Mouse (Mus musculus): ENCODE results near the gene Lclat1.
"Not testable (repeated sequence)": the region's sequence is repeated elsewhere in the genome, so short reads cannot be mapped to it uniquely, and the experiment has no call there.

Lclat1 gene

DNA sequence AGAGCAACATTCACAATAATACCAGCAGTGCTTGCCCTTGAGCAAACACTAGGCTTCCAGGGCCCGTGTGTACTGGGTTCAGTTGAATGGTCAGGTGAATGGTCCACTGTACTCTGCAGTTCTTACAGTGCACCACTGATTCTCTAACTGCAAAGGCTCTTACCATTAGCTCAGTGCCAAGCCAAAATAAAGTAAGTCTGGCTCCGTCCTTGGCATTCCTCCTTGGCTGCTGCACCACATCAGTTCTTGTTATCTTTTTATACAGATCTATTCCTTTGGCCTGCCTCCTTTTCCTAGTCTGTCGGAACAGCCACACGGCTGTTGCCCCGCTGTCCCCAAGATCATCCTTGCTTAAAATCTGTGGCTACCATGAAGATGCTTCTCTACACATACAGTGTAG is 130.7 kb downstream of the Lclat1 start:
- DNase-seq (ENCODE audit: low spot score), result no peak

- no peak for DNase-seq (ENCODE audit: low spot score)
These were observed 133.5 kb downstream of the Lclat1 start for GRCm38 (mm10) chr17:73241085-73241848.

DNA sequence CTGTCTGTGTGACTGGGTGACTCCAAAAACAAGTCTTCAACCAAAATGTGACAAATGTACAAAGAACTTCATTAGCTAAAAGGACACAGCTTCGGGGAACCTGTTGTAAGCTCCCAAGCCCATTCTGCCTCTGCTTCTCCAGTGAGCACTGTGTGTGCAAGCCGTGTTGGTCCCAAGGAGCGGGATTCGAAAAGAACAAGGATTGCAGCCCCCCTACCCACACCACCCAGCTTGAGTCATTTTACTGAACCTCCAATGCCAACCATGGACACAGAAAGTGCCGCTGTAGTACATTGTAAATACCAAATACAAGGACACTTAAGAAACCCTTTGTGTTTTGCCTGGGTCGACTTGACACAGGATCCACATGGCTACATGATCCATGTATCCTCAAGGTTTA is 135.9 kb downstream of the Lclat1 start:
- no peak for DNase-seq (ENCODE audit: low spot score)

DNA sequence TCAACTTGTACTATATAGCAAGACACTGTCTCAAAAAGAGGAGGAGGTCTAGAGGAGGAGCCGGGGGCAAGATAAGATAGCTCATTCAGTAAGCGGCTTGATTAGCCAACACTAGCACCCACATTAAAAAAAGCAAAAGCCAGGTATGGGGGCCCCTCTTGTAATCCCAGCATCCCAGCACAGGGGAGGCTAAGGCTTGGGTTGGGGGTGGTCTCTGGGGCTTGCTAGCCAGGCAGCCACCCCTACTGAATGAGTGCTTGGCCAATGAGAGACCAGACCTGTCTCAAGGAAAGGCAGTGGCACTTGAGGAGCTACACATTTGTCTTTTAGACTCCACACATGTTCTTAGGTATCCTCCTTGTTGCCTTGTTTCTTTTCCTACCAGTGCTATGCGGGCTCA is 136.8 kb downstream of the Lclat1 start:
- no peak for DNase-seq (ENCODE audit: low spot score)

GRCm38 (mm10) chr17:73245089-73245684 is 137.4 kb downstream of the Lclat1 start:
- no peak for DNase-seq (ENCODE audit: low spot score)

DNA sequence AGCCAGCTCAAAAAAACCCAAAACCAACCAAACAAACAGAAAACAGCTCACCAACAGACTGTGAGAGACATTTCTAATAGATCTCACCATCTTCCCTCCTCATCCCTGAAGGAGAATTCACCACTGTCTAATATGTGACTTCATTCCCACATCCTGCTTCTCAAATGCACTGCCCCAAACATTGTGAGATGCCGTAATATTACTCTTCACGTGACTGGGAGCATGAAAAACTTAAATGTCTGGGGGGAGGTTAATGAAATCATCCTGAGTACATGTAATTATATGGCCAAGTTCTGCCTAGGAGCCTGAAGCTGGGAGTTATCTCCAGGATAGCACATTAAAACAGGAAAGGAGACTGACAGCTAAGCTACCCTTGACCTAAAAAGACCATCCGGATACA is 138.3 kb downstream of the Lclat1 start:
- no peak for DNase-seq (ENCODE audit: low spot score)

DNA sequence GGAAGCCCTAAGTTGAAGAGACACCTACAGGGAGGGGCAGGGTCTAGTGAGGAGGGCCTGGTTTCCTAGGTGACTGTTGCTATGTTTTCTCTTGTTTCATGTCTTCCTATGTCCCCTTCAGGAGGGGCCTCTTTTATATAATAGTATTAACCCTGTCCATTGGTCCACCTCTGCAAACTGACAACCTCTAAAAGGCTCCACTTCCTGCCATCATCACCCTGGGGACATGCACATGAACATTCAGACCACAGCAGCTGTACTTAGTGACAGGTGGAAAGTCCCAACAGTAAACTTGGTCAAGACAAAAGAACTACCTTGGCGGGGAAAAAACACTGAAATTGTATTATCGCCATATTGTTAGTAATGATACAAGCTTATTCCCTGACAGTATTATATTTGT is 139.1 kb downstream of the Lclat1 start:
- no peak for DNase-seq (ENCODE audit: low spot score)

DNA sequence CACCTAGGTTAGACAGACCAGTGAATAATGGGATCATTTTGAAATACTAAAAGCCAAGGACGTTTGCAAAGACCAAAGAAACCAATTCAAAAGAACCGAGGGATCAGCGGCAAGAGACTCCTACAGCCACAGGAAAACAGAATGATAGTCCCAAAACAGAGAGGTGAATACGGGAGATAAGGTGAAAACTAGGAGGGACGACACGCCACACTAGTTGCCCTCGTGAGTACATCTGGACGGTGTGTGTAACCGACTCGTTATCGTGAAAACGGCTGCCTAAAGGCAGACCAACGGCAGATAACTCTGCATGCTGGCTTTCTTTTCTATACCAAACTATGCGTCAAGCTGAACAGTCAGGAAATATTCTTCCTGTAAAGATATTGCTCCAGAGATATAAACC is 140.0 kb downstream of the Lclat1 start:
- no peak for DNase-seq (ENCODE audit: low spot score)

DNA sequence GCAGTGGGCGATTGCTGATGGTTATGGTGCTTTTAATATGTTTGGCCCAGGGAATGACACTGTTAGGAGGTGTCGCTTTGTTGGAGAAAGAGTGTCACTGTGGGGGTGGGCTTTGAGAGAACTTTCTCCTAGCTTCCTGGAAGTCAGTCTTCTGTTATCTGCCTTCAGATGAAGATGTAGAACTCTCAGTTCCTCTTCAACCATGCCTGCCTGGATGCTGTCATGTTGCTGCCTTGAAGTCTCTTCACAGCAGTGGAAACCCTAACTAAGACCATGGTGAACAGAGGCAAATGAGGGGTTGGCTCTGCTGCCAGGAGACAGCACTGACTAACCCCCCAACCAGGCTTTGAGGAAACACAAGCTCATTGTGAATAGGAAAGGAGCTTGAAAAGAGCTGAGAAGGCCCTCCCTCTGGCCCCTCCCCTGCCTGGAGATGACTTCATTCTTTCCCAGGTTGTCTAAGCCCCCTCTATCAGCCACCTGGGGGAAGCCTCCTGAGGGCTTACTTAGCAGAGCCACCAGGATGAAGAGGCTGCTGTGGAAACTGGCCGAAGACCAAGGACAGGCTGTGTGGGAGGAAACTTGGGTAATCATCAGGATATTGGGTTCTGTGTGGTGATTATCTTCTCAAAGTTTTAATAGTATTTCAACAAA is 142.8 kb downstream of the Lclat1 start:
- DNase-seq (ENCODE audit: low spot score), result no peak

GRCm38 (mm10) chr17:73251142-73251502 is 143.3 kb downstream of the Lclat1 start:
- DNase-seq (ENCODE audit: low spot score), result no peak

DNA sequence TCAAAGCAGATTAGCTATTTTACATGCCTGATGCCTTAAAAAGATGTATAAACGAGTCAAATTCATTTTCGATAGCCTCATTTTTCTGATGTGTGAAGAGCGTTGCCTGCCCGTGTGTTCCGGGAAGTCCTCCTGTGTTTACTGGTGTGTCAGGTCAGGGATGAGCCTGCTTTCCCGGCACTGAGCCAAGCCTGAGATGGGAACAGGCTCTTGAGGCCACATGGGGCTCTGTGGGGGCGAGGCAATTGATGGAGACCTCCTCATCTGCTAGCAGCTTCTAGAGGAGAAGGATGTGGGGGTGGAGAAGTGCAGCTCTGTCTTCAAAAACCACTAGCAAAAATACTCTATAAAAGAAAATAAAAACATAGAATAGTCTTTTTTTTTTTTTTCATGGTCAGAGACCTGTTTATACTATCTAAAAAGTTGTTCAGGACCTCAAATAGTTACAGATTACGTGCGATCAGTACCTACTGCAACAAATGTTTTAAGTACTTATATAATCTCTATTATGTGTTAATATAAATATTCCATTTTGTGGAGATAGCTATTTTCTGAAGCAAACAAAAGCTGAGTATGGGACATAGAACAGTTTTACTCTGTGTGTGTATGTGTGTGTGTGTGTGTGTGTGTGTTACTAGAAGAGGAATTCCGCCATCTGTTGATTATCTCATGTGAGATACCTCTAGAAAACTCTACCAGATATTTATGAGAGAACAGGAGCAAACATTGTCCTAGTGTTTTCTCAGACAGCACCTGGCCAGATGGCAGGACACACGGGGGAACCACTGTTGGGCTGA is 144.2 kb downstream of the Lclat1 start:
- no peak for DNase-seq (ENCODE audit: low spot score)

DNA sequence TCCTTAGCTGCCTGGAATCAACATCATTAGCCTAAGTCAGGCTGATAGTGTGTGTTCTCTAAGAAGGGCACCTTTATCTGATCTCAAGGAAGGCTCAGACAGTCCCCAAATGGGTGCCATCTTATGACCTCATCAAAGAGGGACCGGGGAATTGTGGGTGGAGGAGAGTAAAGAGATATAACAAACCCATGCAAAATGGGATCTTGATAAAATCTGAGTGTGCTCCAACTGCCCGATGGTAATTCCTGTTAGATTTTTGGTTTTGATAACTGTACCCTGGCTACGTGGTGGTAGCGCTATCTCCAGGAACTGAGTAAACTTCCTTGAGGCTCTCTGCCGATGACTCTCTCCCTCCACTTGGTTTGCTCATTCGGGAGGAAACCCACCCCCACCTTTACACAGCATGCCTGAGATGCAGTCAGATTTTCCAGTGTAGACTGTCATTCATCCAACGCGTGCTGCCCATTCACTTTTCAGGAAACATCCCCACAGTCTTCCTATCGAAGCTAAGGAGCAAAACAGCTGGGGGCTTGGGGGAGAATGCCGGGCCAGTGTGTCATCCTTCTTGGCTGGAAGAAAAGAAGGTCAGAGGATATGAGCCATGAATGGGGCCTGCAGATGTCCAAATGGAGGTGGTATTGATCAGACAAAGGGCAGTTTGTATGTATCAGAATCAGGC is 145.6 kb downstream of the Lclat1 start:
- no peak for DNase-seq (ENCODE audit: low spot score)

DNA sequence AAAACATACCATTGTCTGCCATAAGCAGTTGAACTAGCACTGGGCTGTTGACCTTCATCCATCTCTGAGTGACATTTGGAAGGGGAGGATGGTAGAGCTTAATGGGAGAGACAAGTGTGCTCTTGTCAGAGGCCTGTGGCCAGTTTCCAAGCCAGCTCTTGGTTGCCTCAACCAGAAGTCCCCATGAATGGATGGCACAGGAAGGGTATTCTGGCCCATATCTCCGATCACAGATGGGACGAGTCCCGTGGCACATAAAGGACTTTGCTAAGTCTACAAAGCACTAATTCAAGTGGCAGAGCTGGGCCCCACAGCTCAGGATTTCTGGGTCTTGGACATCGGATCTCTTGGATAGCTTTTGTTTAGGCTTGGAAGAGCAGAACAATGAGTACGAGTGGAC is 148.0 kb downstream of the Lclat1 start:
- no peak for DNase-seq (ENCODE audit: low spot score)

GRCm38 (mm10) chr17:73258620-73259019 is 150.8 kb downstream of the Lclat1 start:
- no peak for DNase-seq (ENCODE audit: low spot score)

GRCm38 (mm10) chr17:73259258-73259657 is 151.5 kb downstream of the Lclat1 start:
- not testable (repeated sequence) for DNase-seq (ENCODE audit: low spot score)

GRCm38 (mm10) chr17:73262558-73262957 is 154.8 kb downstream of the Lclat1 start:
- no peak for DNase-seq (ENCODE audit: low spot score)

- DNase-seq (ENCODE audit: low spot score), result no peak
These were observed 155.3 kb downstream of the Lclat1 start for GRCm38 (mm10) chr17:73263077-73263501.

- no peak for DNase-seq (ENCODE audit: low spot score)
These were observed 163.3 kb downstream of the Lclat1 start for GRCm38 (mm10) chr17:73270871-73271796.

- DNase-seq (ENCODE audit: low spot score), result no peak
These were observed 164.2 kb downstream of the Lclat1 start for GRCm38 (mm10) chr17:73271797-73272600.

DNA sequence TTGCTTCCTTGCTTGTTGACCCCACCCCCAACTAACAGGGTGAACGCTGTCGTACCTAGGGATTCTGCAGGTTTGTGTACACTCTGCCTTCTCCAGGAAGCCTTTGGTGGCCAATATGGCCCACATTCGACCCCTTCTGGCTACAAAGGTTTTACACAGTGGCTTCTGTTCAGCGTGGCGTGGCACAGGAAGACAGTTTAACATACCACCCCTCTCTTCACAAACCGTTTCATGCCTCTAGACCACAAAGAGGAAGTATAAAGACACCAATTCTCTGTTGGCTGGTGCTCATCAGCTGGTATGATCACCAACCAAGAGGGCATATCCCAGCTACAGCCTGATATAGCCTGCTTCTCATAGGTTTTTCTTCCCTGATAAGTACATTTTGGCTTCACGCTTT is 166.0 kb downstream of the Lclat1 start:
- DNase-seq (ENCODE audit: low spot score), result no peak

All from embryo, embryonic 10 days (tissue).